Mouse (Mus musculus) kidney, embryonic 15.5 days (tissue): ENCODE measurements at regions not wholly inside any gene's neighbourhood (a gene's known extent, or its start where the extent isn't known, plus 50 kb on each side); places are given as distances from the start of the nearest gene placed in this dataset.

ENCODE experiments used
- ATAC-seq: fragments of 200-750 bp; cut with Nextera tagmentation; replicated peaks from 2 replicates; pipeline ENCODE4 v1.8.0; 2017; ENCODE audit warnings: moderate TSS enrichment; ENCODE audit not compliant: low FRiP score
- H3K27ac ChIP-seq: fragments of 300-500 bp; sonication (generic); 2 replicates; pipeline ENCODE4 v1.5.1; 2015; ENCODE audit warnings: mild to moderate bottlenecking, inconsistent platforms
- H3K27me3 ChIP-seq: fragments of 300-500 bp; sonication (generic); 2 replicates; pipeline ENCODE4 v1.6.1; 2015; ENCODE audit warnings: inconsistent platforms
- H3K36me3 ChIP-seq: fragments of 300-500 bp; sonication (generic); 2 replicates; pipeline ENCODE4 v1.6.1; 2015; ENCODE audit warnings: inconsistent platforms
- H3K4me1 ChIP-seq: fragments of 300-500 bp; sonication (generic); 2 replicates; pipeline ENCODE4 v1.6.1; 2015; ENCODE audit warnings: inconsistent platforms
- H3K4me2 ChIP-seq: fragments of 300-500 bp; sonication (generic); 2 replicates; pipeline ENCODE4 v1.6.1; 2015; ENCODE audit warnings: moderate library complexity, mild to moderate bottlenecking, inconsistent platforms
- H3K4me3 ChIP-seq: fragments of 300-500 bp; sonication (generic); replicated peaks from 2 replicates; pipeline ENCODE4 v1.5.1; 2015; ENCODE audit warnings: mild to moderate bottlenecking, inconsistent platforms
- H3K9ac ChIP-seq: fragments of 300-500 bp; sonication (generic); 2 replicates; pipeline ENCODE4 v1.6.1; 2015; ENCODE audit warnings: mild to moderate bottlenecking, inconsistent platforms
- H3K9me3 ChIP-seq: fragments of 300-500 bp; sonication (generic); replicated peaks from 2 replicates; pipeline ENCODE4 v1.6.1; 2016; ENCODE audit warnings: inconsistent platforms
- WGBS: fragments of 180-500 bp; shearing (Covaris S2); methylation state at CpG from one replicate; pipeline ENCODE4 v1.1.7; 2015; ENCODE audit warnings: mixed read lengths; 5-methylcytosine and 5-hydroxymethylcytosine counted together

GRCm38 (mm10) chr14:114821098-114821594, 270.9 kb upstream of the Gpc5 start:
- Histone ChIP-seq H3K4me3 (no peak overlapping the region), H3K36me3 (no peaks in the 10 kb centered on the region), H3K4me1 (peaks cover 8% of the 10 kb centered on the region; the same call in 1 of the 2 replicates), H3K9me3 (no peaks in the 10 kb centered on the region), H3K4me2 (no peak overlapping the region), H3K27me3 (no peaks in the 10 kb centered on the region), H3K9ac (no peak overlapping the region), H3K27ac (peak overlapping the region; percentile 51; the same call in 1 of the 2 replicates)
- 15% methylated on average over 2 of the region's 2 CpGs for WGBS
- ATAC-seq, result peak; percentile 76

- WGBS, result 81% methylated on average over 5 of the region's 5 CpGs
- peaks cover 8% of the 10 kb centered on the region; the same call in 1 of the 2 replicates for H3K4me1 ChIP-seq
- H3K9ac ChIP-seq, result no peak overlapping the region
- H3K4me2 ChIP-seq, result no peak overlapping the region
- no peaks in the 10 kb centered on the region for H3K36me3 ChIP-seq
- no peaks in the 10 kb centered on the region for H3K9me3 ChIP-seq
- H3K4me3 ChIP-seq, result no peak overlapping the region
- no peaks in the 10 kb centered on the region for H3K27me3 ChIP-seq
- no peak for ATAC-seq
- no peak overlapping the region for H3K27ac ChIP-seq
Observed at GRCm38 (mm10) chr14:114821672-114822071, 270.3 kb upstream of the Gpc5 start.

GRCm38 (mm10) chr14:114826662-114827321, 265.2 kb upstream of the Gpc5 start:
- H3K4me2 ChIP-seq, result no peak overlapping the region
- no peaks in the 10 kb centered on the region for H3K4me1 ChIP-seq
- WGBS, result 74% methylated on average over 10 of the region's 10 CpGs
- H3K4me3 ChIP-seq, result no peak overlapping the region
- no peaks in the 10 kb centered on the region for H3K36me3 ChIP-seq
- H3K27me3 ChIP-seq, result no peaks in the 10 kb centered on the region
- no peak overlapping the region for H3K27ac ChIP-seq
- no peak overlapping the region for H3K9ac ChIP-seq
- H3K9me3 ChIP-seq, result no peaks in the 10 kb centered on the region
- ATAC-seq, result no peak

- Histone ChIP-seq H3K27ac (no peak overlapping the region), H3K4me1 (no peaks in the 10 kb centered on the region), H3K9ac (no peak overlapping the region), H3K36me3 (no peaks in the 10 kb centered on the region), H3K4me2 (no peak overlapping the region), H3K9me3 (no peaks in the 10 kb centered on the region), H3K27me3 (no peaks in the 10 kb centered on the region), H3K4me3 (no peak overlapping the region)
- ATAC-seq, result no peak
- 41% methylated on average over 2 of the region's 2 CpGs for WGBS
Observed at GRCm38 (mm10) chr14:114829310-114829709, 262.7 kb upstream of the Gpc5 start.

GRCm38 (mm10) chr14:114832987-114833386, 259.0 kb upstream of the Gpc5 start:
- H3K9me3 ChIP-seq, result no peaks in the 10 kb centered on the region
- H3K4me2 ChIP-seq, result no peak overlapping the region
- H3K4me1 ChIP-seq, result 0 out of 2 replicates have a peak, but pooled peaks cover 3% of the 10 kb centered on the region
- H3K36me3 ChIP-seq, result no peaks in the 10 kb centered on the region
- no peak overlapping the region for H3K27ac ChIP-seq
- no peaks in the 10 kb centered on the region for H3K27me3 ChIP-seq
- WGBS, result 54% methylated on average over 11 of the region's 11 CpGs
- H3K4me3 ChIP-seq, result no peak overlapping the region
- no peak overlapping the region for H3K9ac ChIP-seq
- ATAC-seq, result no peak

GRCm38 (mm10) chr14:114836723-114837349, 255.2 kb upstream of the Gpc5 start:
- no peaks in the 10 kb centered on the region for H3K27me3 ChIP-seq
- ATAC-seq, result no peak; the same call in 1 of the 2 replicates
- no peaks in the 10 kb centered on the region for H3K36me3 ChIP-seq
- no peak overlapping the region for H3K4me3 ChIP-seq
- H3K9ac ChIP-seq, result no peak overlapping the region
- 69% methylated on average over 3 of the region's 3 CpGs for WGBS
- 0 out of 2 replicates have a peak, but pooled peaks cover 7% of the 10 kb centered on the region for H3K4me1 ChIP-seq
- H3K27ac ChIP-seq, result no peak overlapping the region
- H3K9me3 ChIP-seq, result no peaks in the 10 kb centered on the region
- no peak overlapping the region for H3K4me2 ChIP-seq

GRCm38 (mm10) chr14:114837652-114838276, 254.3 kb upstream of the Gpc5 start:
- H3K4me2 ChIP-seq, result no peak overlapping the region
- 38% methylated on average over 16 of the region's 16 CpGs for WGBS
- no peak overlapping the region for H3K9ac ChIP-seq
- H3K36me3 ChIP-seq, result no peaks in the 10 kb centered on the region
- no peak overlapping the region for H3K27ac ChIP-seq
- no peaks in the 10 kb centered on the region for H3K27me3 ChIP-seq
- H3K4me3 ChIP-seq, result no peak overlapping the region
- H3K9me3 ChIP-seq, result no peaks in the 10 kb centered on the region
- H3K4me1 ChIP-seq, result 0 out of 2 replicates have a peak, but pooled peaks cover 7% of the 10 kb centered on the region
- ATAC-seq, result no peak

- H3K9me3 ChIP-seq, result no peaks in the 10 kb centered on the region
- ATAC-seq, result no peak; the same call in 1 of the 2 replicates
- no peak overlapping the region for H3K9ac ChIP-seq
- H3K4me2 ChIP-seq, result no peak overlapping the region
- H3K36me3 ChIP-seq, result no peaks in the 10 kb centered on the region
- H3K27ac ChIP-seq, result no peak overlapping the region
- peaks cover 12% of the 10 kb centered on the region; the same call in 1 of the 2 replicates for H3K4me1 ChIP-seq
- 90% methylated on average over 2 of the region's 2 CpGs for WGBS
- no peak overlapping the region for H3K4me3 ChIP-seq
- H3K27me3 ChIP-seq, result no peaks in the 10 kb centered on the region
Observed at GRCm38 (mm10) chr14:114839340-114839903, 252.6 kb upstream of the Gpc5 start.

- 78% methylated on average over 5 of the region's 5 CpGs for WGBS
- Histone ChIP-seq H3K4me2 (no peak overlapping the region), H3K36me3 (no peaks in the 10 kb centered on the region), H3K27ac (no peak overlapping the region), H3K27me3 (no peaks in the 10 kb centered on the region), H3K4me1 (peaks cover 12% of the 10 kb centered on the region; the same call in 1 of the 2 replicates), H3K9me3 (no peaks in the 10 kb centered on the region), H3K4me3 (no peak overlapping the region), H3K9ac (no peak overlapping the region)
- ATAC-seq, result no peak
Observed at GRCm38 (mm10) chr14:114840766-114841165, 251.2 kb upstream of the Gpc5 start.

- no peak overlapping the region for H3K4me2 ChIP-seq
Observed at GRCm38 (mm10) chr14:114841552-114841951, 250.5 kb upstream of the Gpc5 start.

GRCm38 (mm10) chr14:114842327-114842726, 249.7 kb upstream of the Gpc5 start:
- H3K9me3 ChIP-seq, result no peaks in the 10 kb centered on the region
- H3K27me3 ChIP-seq, result no peaks in the 10 kb centered on the region
- no peak overlapping the region for H3K9ac ChIP-seq
- H3K36me3 ChIP-seq, result no peaks in the 10 kb centered on the region
- peaks cover 9% of the 10 kb centered on the region; the same call in 1 of the 2 replicates for H3K4me1 ChIP-seq
- ATAC-seq, result no peak
- WGBS, result 89% methylated on average over 8 of the region's 8 CpGs
- no peak overlapping the region for H3K27ac ChIP-seq
- no peak overlapping the region for H3K4me2 ChIP-seq
- no peak overlapping the region for H3K4me3 ChIP-seq

More at GRCm38 (mm10) chr14:114841552-114841951, 250.5 kb upstream of the Gpc5 start:
- Histone ChIP-seq H3K4me1 (peaks cover 12% of the 10 kb centered on the region; the same call in 1 of the 2 replicates), H3K27ac (no peak overlapping the region), H3K4me3 (no peak overlapping the region), H3K36me3 (no peaks in the 10 kb centered on the region), H3K9me3 (no peaks in the 10 kb centered on the region), H3K9ac (no peak overlapping the region), H3K27me3 (no peaks in the 10 kb centered on the region)
- 49% methylated on average over 5 of the region's 5 CpGs for WGBS
- no peak for ATAC-seq
